Mouse (Mus musculus): ENCODE results near the gene Adcy3. TPM values are rescaled to one million over a fixed set of nuclear protein-coding genes. Genes with fewer than 3 reads are reported as not detected.

Gene Adcy3
- 6.9 and 7.2 TPM in 2 replicates for polyA plus RNA-seq (2015; fragmentation: Nextera tagmentation; extraction: Ambion mirVana)

DNA sequence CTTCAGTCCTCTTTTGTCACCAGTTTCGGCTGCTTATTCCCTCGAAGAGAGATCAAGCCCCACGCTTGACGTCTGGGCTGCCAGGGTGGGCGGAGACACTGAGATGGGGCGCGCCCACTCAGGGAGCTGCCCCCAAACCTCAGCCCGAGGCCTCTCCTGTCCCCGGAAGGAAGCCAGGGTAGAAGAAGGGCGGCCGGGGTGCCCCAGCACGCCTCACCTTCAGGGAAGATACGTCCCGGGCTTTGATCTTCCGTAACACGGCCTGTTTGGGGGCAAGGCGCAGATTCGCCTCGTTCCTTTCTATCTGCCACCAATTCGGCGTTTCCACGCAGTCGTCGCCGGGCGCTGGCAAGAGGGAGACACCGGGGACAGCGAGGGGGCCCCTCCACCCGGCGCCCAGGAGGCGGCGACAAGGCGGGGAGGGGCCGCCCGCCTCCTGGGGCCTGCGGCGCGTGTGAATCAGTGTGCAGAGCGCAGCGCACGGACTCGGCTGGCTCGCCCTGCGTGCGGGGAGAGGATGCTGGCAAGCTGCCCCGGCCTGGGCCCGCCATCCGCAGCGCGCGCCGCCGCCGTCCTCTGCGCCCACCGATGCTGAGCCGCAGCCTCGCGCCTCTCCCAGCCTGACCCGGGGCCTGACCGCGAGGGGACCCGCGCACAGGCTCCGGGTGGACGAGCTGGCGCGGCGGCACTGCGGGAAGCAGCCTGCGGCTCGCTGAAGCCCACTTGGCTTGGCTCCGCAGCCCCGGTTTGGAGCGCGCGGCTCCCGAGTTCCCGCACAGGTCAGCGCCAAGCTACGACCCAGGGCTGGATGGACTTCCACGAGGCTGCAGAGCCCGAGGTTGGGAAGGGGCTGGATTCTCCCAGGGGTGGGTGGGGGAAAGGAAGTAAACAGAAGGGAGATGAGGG is at the start of gene Adcy3:
Gene Adcy3, plus strand, starts transcription at position 163 of the 906 bp plus-strand sequence.
- under 1% methylated on average over 77 of the region's 83 CpGs for WGBS

DNA sequence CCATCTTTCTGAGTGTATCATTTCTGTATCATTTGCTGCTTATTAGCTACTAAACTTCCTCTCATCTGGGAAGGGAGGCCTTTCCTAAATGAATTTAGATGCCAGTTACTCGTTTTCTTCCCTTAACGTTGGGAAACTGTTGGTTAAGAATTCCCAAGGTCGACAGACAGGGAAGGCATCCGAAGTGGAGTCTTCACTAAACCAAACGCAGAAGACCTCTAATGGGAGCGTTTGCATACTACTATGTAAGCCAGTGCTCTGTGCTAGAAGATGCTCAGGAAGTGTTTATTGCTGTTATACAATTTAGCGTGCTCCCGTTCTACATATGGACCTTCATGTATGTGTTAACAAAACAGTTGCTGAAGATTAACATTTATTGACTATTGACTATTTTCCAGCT is 49.5 kb upstream of the Adcy3 start:
- Histone ChIP-seq H3K9ac (peak overlapping the region; percentile 83), H3K9me3 (no peaks in the 10 kb centered on the region), H3K27ac (replicated peaks) (0 out of 2 replicates have a peak overlapping the region, but pooled peaks have one; percentile 2), H3K4me3 (peak overlapping the region; percentile 58), H3K27me3 (no peaks in the 10 kb centered on the region), H3K4me1 (replicated peaks) (peaks cover 19% of the 10 kb centered on the region), H3K36me3 (peaks cover 25% of the 10 kb centered on the region), H3K4me2 (peak overlapping the region; percentile 60)
- WGBS = 72% methylated on average over 8 of the region's 8 CpGs
- ATAC-seq (ENCODE audit: low read depth) = no peak

More for the DNA sequence above, at the start of gene Adcy3:
- peaks cover 36% of the 10 kb centered on the region for H3K4me1 ChIP-seq (replicated peaks)
- H3K9ac ChIP-seq = peak within 1 kb of the TSS; percentile 82
- no peaks in the 10 kb centered on the region for H3K27me3 ChIP-seq
- no peaks in the 10 kb centered on the region for H3K36me3 ChIP-seq
- peak within 1 kb of the TSS; percentile 76 for H3K27ac ChIP-seq (replicated peaks)
- peak within 1 kb of the TSS; percentile 83 for H3K4me2 ChIP-seq
- peak within 1 kb of the TSS; percentile 57 for H3K4me3 ChIP-seq
- H3K9me3 ChIP-seq = peaks cover 4% of the 10 kb centered on the region; the same call in 1 of the 2 replicates
- ATAC-seq (ENCODE audit: low read depth) = peak; percentile 92

DNA sequence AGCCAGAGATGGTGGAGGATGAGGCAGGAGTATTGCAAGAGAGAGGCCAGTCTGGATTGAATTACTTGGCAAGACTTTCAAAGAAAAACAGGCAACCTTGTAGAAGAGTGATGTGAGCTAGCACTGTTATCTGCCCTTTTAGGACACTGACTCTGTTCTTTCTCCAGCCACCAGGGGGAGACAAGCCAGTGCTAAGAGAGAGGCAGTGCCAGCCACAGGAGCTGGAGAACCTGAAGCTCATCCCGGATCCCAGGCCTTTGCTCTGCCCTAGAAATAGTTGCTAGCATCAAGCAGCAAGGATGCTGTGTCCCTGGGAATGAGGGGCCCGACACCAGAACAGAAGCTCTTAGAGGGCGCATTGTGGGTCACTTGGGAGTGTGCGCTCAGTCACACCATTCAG is 25.5 kb upstream of the Adcy3 start:
- no peak overlapping the region for H3K27ac ChIP-seq (replicated peaks)
- H3K4me1 ChIP-seq (replicated peaks) = no peaks in the 10 kb centered on the region
- peak; percentile 80 for ATAC-seq (ENCODE audit: low read depth)
- H3K4me3 ChIP-seq = no peak overlapping the region
- no peak overlapping the region for H3K4me2 ChIP-seq
- no peaks in the 10 kb centered on the region for H3K9me3 ChIP-seq
- peaks cover 65% of the 10 kb centered on the region for H3K36me3 ChIP-seq
- no peaks in the 10 kb centered on the region for H3K27me3 ChIP-seq
- 81% methylated on average over 4 of the region's 4 CpGs for WGBS
- H3K9ac ChIP-seq = no peak overlapping the region

DNA sequence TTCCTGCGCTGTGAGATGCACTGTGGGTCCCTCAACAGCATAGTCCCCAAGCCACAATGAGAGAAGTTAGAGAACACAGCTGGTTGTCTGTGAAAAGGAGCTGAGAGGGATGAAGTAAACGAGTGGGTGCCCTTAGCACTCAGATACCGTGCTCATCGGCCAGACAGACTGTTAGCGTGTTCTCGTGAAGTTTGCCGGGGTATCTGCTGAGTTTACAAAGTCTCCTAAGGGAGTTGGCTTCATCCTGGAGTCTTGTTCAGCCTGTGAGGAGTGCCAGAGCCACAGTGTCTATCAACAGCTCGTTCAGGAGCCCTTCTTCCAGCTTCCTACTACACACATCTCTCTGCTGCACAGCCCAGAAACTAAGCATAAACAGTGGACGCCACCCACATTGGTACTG is 16.8 kb upstream of the Adcy3 start:
- peaks cover 8% of the 10 kb centered on the region; the same call in 1 of the 2 replicates for H3K36me3 ChIP-seq
- no peak for ATAC-seq (ENCODE audit: low read depth)
- no peak overlapping the region for H3K4me2 ChIP-seq
- H3K27ac ChIP-seq (replicated peaks) = no peak overlapping the region
- no peaks in the 10 kb centered on the region for H3K27me3 ChIP-seq
- H3K9ac ChIP-seq = no peak overlapping the region
- no peak overlapping the region for H3K4me3 ChIP-seq
- no peaks in the 10 kb centered on the region for H3K4me1 ChIP-seq (replicated peaks)
- 86% methylated on average over 9 of the region's 9 CpGs for WGBS
- H3K9me3 ChIP-seq = no peaks in the 10 kb centered on the region

DNA sequence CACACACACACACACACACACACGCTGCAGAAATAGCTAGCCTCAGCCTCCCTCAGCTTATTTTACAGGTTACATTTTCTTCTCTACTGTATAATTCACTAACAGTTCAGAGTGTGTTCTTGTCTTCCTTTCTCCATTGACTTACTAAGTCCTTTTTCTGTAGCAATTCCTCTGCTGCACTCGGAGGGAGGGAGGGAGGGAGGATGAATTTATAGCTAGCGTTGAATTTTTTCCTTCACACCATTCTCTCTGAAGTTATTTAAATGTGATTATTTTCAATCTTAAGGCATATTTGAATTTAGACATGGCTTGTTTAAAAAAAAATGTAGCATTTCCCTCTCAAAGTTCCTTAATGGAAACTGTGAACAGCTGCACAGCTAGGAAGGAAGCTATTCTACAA is 15.8 kb upstream of the Adcy3 start:
- Histone ChIP-seq H3K4me3 (no peak overlapping the region), H3K27ac (replicated peaks) (no peak overlapping the region), H3K4me2 (no peak overlapping the region), H3K9ac (no peak overlapping the region), H3K27me3 (no peaks in the 10 kb centered on the region), H3K4me1 (replicated peaks) (no peaks in the 10 kb centered on the region), H3K36me3 (peaks cover 8% of the 10 kb centered on the region; the same call in 1 of the 2 replicates), H3K9me3 (no peaks in the 10 kb centered on the region)
- no peak for ATAC-seq (ENCODE audit: low read depth)
- 84% methylated on average over 3 of the region's 3 CpGs for WGBS

DNA sequence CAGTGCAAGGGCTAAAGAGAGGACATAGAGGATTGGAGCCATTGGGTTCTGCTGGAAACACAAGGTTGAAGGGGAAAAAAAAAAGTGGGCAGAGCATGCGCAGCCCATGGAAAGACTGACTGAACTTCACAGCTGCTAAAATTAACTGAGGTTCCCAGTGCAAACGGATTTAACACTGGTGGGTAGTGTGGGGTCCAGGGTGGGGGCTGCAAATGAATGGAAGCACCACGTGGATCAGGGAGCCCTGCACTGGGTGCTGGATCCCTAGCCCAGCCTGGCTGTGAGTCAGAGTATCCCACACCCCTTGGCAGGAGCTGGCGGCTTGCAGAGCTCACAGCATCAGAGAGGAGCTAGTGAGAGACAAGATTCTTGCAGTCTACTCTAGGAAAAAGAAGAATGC is 15.3 kb upstream of the Adcy3 start:
- H3K36me3 ChIP-seq = peaks cover 8% of the 10 kb centered on the region; the same call in 1 of the 2 replicates
- H3K4me2 ChIP-seq = no peak overlapping the region
- no peak overlapping the region for H3K27ac ChIP-seq (replicated peaks)
- no peaks in the 10 kb centered on the region for H3K9me3 ChIP-seq
- no peaks in the 10 kb centered on the region for H3K27me3 ChIP-seq
- no peaks in the 10 kb centered on the region for H3K4me1 ChIP-seq (replicated peaks)
- WGBS = 75% methylated on average over 4 of the region's 4 CpGs
- H3K4me3 ChIP-seq = no peak overlapping the region
- no peak for ATAC-seq (ENCODE audit: low read depth)
- H3K9ac ChIP-seq = no peak overlapping the region

DNA sequence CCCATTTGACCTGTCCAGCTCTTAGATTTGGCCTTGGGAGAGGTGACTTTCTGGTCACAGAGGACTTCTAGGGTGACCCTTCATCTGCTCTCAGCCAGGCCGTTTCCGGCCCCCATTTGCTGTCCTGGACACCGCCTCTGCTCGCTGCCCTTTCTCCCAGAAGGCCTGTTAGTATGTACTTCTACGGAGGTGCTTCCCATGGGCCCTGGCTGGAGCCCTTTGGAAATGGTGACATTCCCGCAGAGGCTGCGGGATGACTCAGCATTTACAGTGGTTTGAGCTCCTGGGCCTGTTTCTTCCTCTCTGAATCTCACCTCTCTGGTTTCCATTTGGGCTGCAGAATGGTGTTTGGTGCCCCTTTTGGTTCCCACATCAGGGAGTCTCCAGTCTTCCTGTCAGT is 5.6 kb upstream of the Adcy3 start:
- ATAC-seq (ENCODE audit: low read depth) = no peak
- Histone ChIP-seq H3K27ac (replicated peaks) (no peak overlapping the region), H3K36me3 (no peaks in the 10 kb centered on the region), H3K27me3 (no peaks in the 10 kb centered on the region), H3K9ac (no peak overlapping the region), H3K9me3 (peaks cover 4% of the 10 kb centered on the region; the same call in 1 of the 2 replicates), H3K4me2 (no peak overlapping the region), H3K4me3 (no peak overlapping the region), H3K4me1 (replicated peaks) (no peaks in the 10 kb centered on the region)
- 71% methylated on average over 7 of the region's 7 CpGs for WGBS

DNA sequence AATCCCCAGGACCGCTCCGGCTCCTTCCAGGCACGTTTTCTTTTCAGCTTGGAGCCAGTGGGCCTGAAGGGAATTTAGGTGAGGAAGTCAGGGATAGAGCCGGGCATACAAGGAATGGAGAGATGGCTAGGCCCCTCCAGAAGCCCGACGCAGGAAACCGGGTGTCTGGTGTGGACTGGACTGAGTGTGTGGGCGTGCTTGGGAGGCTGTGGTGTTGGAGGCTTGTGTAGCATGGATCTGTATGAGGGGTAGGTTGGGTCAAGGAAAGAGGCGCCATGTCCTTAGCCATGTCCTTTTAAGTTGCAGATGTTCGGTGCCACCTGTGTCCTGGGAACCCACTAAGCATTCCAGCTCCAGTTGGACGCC is 927 bp downstream of the Adcy3 start:
- 31% methylated on average over 11 of the region's 11 CpGs for WGBS
- Histone ChIP-seq H3K9me3 (peaks cover 4% of the 10 kb centered on the region; the same call in 1 of the 2 replicates), H3K4me3 (peak overlapping the region; percentile 57), H3K36me3 (no peaks in the 10 kb centered on the region), H3K27me3 (no peaks in the 10 kb centered on the region), H3K4me1 (replicated peaks) (peaks cover 36% of the 10 kb centered on the region), H3K4me2 (peak overlapping the region; percentile 83), H3K27ac (replicated peaks) (0 out of 2 replicates have a peak overlapping the region, but pooled peaks have one; percentile 76), H3K9ac (peak overlapping the region; percentile 82)
- ATAC-seq (ENCODE audit: low read depth) = peak; percentile 59

DNA sequence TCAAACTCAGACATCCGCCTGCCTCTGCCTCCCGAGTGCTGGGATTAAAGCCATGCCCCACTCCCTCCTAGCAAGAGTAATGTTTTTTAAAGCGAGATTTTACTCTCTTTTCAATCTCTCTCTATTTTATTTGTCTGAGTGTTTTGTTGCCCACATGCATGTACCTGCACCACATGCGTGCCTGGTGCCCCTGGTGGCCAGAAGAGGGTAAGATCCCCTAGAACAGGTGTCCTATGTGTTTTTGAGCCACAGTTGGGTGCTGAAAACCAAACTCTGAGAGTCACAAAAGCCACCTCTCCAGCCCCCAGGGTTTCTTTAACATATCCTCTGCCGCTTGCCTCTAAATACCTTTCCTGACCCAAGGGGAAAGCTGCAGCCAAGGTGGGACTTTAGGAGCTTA is 10.3 kb downstream of the Adcy3 start:
- Histone ChIP-seq H3K9me3 (no peaks in the 10 kb centered on the region), H3K4me3 (no peak overlapping the region), H3K4me1 (replicated peaks) (no peaks in the 10 kb centered on the region; the same call in 1 of the 2 replicates), H3K4me2 (no peak overlapping the region), H3K36me3 (no peaks in the 10 kb centered on the region), H3K9ac (no peak overlapping the region), H3K27ac (replicated peaks) (no peak overlapping the region), H3K27me3 (no peaks in the 10 kb centered on the region)
- 84% methylated on average over 5 of the region's 5 CpGs for WGBS
- no peak for ATAC-seq (ENCODE audit: low read depth)

DNA sequence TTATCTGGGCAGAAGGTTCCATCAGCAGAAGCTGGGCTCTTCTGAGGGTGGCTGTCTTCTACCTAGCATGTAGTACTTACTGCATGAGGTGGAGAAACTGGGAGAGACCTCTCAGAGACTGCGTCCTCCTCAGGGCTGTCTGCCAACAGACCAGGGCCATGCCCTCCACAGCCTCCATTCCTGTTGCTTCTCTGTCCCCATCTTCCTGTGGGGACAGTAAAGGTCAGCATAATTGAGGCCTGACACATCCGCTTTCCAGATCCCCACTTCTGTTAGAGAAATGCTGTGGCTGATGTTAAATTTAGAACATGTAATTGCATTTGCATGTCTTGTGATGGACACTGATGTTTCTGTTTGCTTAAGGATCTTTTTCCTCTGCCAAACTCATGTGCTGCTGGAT is 18.0 kb downstream of the Adcy3 start:
- Histone ChIP-seq H3K4me2 (no peak overlapping the region), H3K4me3 (no peak overlapping the region), H3K4me1 (replicated peaks) (no peaks in the 10 kb centered on the region), H3K9me3 (no peaks in the 10 kb centered on the region), H3K27ac (replicated peaks) (no peak overlapping the region), H3K9ac (no peak overlapping the region), H3K36me3 (no peaks in the 10 kb centered on the region), H3K27me3 (no peaks in the 10 kb centered on the region)
- WGBS = 83% methylated on average over 2 of the region's 2 CpGs
- no peak for ATAC-seq (ENCODE audit: low read depth)

DNA sequence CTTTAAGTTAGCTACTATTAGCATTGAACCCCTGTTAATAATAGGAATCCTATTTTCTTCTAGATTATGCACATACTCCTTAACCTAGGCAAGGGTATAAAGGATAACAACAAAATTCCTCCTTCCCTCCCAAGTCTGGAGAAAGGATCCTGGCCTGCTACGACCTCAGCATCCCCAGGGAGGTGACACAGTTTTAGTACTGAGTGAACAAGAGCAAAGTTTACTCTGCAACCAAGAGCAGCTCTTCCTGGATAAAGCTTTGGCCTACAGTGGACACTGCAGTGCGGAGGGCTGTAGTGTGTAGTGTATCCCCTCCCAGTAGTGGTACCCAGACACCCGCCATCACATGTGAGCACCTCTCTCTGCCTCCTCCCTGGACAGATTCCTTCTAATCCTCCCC is 19.1 kb downstream of the Adcy3 start:
- H3K4me1 ChIP-seq (replicated peaks) = no peaks in the 10 kb centered on the region
- no peaks in the 10 kb centered on the region for H3K9me3 ChIP-seq
- no peak overlapping the region for H3K4me2 ChIP-seq
- no peaks in the 10 kb centered on the region for H3K27me3 ChIP-seq
- no peaks in the 10 kb centered on the region for H3K36me3 ChIP-seq
- H3K4me3 ChIP-seq = no peak overlapping the region
- no peak overlapping the region for H3K9ac ChIP-seq
- no peak overlapping the region for H3K27ac ChIP-seq (replicated peaks)
- WGBS = 84% methylated on average over 3 of the region's 3 CpGs
- no peak for ATAC-seq (ENCODE audit: low read depth)

DNA sequence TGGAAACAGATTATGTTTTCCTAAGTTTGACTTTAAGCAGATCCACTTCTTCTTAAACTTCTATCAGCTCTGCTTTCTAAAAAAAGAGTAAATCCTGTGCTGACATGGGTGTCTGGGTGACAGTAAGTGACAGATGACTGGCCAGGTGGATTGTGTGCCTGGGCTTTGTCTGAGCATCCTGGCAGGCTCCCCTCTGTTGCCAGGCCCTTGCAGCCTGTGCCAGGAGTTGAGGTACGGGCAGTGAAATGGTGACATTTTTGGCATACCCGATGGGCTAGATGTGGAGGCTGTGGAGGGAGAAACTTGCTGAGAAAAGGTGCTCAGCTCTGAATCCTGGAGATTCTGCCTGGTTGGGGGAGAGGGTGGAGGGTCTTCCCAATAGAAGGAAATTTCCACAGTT is 24.6 kb downstream of the Adcy3 start:
- no peaks in the 10 kb centered on the region for H3K4me1 ChIP-seq (replicated peaks)
- no peak overlapping the region for H3K27ac ChIP-seq (replicated peaks)
- no peak overlapping the region for H3K4me2 ChIP-seq
- no peak overlapping the region for H3K9ac ChIP-seq
- H3K27me3 ChIP-seq = no peaks in the 10 kb centered on the region
- H3K36me3 ChIP-seq = no peaks in the 10 kb centered on the region
- no peak overlapping the region for H3K4me3 ChIP-seq
- ATAC-seq (ENCODE audit: low read depth) = no peak
- H3K9me3 ChIP-seq = no peaks in the 10 kb centered on the region
- 85% methylated on average over 2 of the region's 2 CpGs for WGBS
